Mouse (Mus musculus) C2C12 (cell line): ENCODE results near the gene A930033H14Rik. TPM values are rescaled to one million over a fixed set of nuclear protein-coding genes. Genes with fewer than 3 reads are reported as not detected.

Experiments
- H3K27me3 ChIP-seq: one replicate; pipeline ENCODE4 v1.6.1; 2011; ENCODE audit not compliant: control insufficient read depth, insufficient read depth, insufficient read length
- H3K36me3 ChIP-seq: one replicate; pipeline ENCODE4 v1.6.1; 2011; ENCODE audit not compliant: control insufficient read depth, insufficient read depth
- H3K4me3 ChIP-seq: one replicate; pipeline ENCODE4 v1.5.1; 2011; ENCODE audit warnings: mild to moderate bottlenecking, control low read depth; ENCODE audit not compliant: poor library complexity, insufficient read depth, severe bottlenecking
- H3K79me2 ChIP-seq: one replicate; pipeline ENCODE4 v1.6.1; 2011; ENCODE audit not compliant: control insufficient read depth, insufficient read depth
- H3K79me3 ChIP-seq: one replicate; pipeline ENCODE4 v1.6.1; 2011; ENCODE audit warnings: low read depth, control low read depth
- H3ac ChIP-seq: one replicate; pipeline ENCODE3; 2011; ENCODE audit warnings: low read depth; ENCODE audit not compliant: control insufficient read depth, insufficient read length
- CEBPB ChIP-seq: IDR thresholded peaks from one replicate; pipeline ENCODE4 v1.6.1; 2011; ENCODE audit warnings: low read depth, mild to moderate bottlenecking, control low read depth, moderate library complexity
- CTCF ChIP-seq: IDR thresholded peaks from one replicate; pipeline ENCODE4 v1.5.1; 2011; ENCODE audit not compliant: control insufficient read depth, insufficient read depth, insufficient read length
- FOSL1 ChIP-seq: IDR thresholded peaks from one replicate; pipeline ENCODE4 v1.8.0; 2011; ENCODE audit warnings: mild to moderate bottlenecking, low read length; ENCODE audit not compliant: poor library complexity, insufficient read depth, severe bottlenecking
- MAX ChIP-seq: IDR thresholded peaks from one replicate; pipeline ENCODE4 v1.6.1; 2011; ENCODE audit warnings: mild to moderate bottlenecking, control low read depth
- MYOD1 ChIP-seq: IDR thresholded peaks from one replicate; pipeline ENCODE4 v1.6.1; 2011; ENCODE audit warnings: low read depth; ENCODE audit not compliant: control insufficient read depth, insufficient read length
- MYOG ChIP-seq: IDR thresholded peaks from one replicate; pipeline ENCODE4 v1.6.1; 2011; ENCODE audit not compliant: control insufficient read depth, insufficient read length; ENCODE audit errors: extremely low read depth
- USF1 ChIP-seq: IDR thresholded peaks from one replicate; pipeline ENCODE4 v1.6.1; 2011; ENCODE audit warnings: low read depth, mild to moderate bottlenecking, control low read depth, moderate library complexity
- polyA plus RNA-seq: library from polyadenylated mRNA; unstranded; fragments of >200 nt; fragmentation: generic; extraction: Trizol; gene quantifications from one replicate; pipeline ENCODE4 v1.2.1, GENCODE M21; 2012; ENCODE audit warnings: missing spikeins

The A930033H14Rik gene
- polyA plus RNA-seq, 1 experiment, result 0.48 TPM

DNA sequence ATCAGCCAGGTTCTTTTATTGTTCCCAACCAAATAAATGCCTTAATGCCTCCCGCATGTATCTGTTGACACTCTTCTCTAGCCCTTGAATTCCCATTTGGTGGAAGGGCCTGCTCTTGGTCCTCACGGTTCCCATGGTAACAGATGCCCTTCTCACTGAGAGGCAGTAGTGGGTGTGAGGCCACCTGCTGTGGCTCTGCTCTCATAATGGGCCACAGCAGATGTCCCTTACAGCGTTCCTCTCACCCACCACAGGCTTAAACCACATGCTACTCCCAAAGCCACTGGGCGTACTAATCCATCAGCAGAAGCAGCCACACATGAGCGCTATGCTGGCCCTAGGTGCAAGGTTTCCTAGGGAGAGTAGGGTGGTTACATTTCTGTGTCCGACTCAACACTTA lies 25.4 kb upstream of the A930033H14Rik start:
- Histone ChIP-seq H3ac (no peak overlapping the region), H3K4me3 (no peak overlapping the region), H3K79me3 (no peaks in the 10 kb centered on the region), H3K36me3 (no peaks in the 10 kb centered on the region), H3K79me2 (peaks cover 8% of the 10 kb centered on the region), H3K27me3 (no peaks in the 10 kb centered on the region)
- no peak for TF ChIP-seq CTCF
- no peak for TF ChIP-seq MYOD1
- no peak for TF ChIP-seq MAX
- TF ChIP-seq CEBPB, result no peak
- no peak for TF ChIP-seq MYOG
- TF ChIP-seq USF1, result no peak
- TF ChIP-seq FOSL1, result no peak

DNA sequence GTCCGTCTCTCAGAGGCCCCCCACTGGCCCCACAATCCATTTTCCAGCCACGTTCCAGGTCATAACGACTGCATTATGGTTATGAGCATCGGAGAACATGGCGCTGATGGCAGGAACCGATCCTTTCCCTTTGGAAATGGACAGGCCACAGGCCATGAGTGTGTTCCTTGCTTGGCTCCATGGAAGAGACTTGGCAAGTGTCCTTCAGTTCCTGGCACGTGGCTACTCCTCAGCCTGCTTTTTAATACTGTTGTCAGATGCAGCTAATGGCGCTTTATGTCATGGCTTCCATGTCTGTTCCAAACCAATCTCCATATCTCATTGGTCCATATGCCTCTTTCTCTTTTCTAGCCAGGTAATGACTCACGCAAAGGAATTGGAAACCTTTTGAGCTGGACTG lies 24.9 kb upstream of the A930033H14Rik start:
- no peaks in the 10 kb centered on the region for H3K27me3 ChIP-seq
- no peak overlapping the region for H3K4me3 ChIP-seq
- no peaks in the 10 kb centered on the region for H3K79me3 ChIP-seq
- no peak overlapping the region for H3ac ChIP-seq
- TF ChIP-seq MYOD1, result no peak
- TF ChIP-seq MYOG, result no peak
- no peak for TF ChIP-seq CTCF
- no peak for TF ChIP-seq CEBPB
- TF ChIP-seq MAX, result no peak
- no peak for TF ChIP-seq FOSL1
- no peak for TF ChIP-seq USF1
- H3K79me2 ChIP-seq, result peaks cover 8% of the 10 kb centered on the region
- H3K36me3 ChIP-seq, result no peaks in the 10 kb centered on the region

- Histone ChIP-seq H3K36me3 (no peaks in the 10 kb centered on the region), H3K4me3 (no peak overlapping the region), H3K27me3 (no peaks in the 10 kb centered on the region), H3ac (no peak overlapping the region), H3K79me2 (peaks cover 8% of the 10 kb centered on the region), H3K79me3 (no peaks in the 10 kb centered on the region)
- TF ChIP-seq MAX (no peak), FOSL1 (no peak), MYOD1 (no peak), MYOG (no peak), USF1 (no peak), CTCF (no peak), CEBPB (no peak)
These were observed 24.3 kb upstream of the A930033H14Rik start for GRCm38 (mm10) chr10:69237185-69237584.

GRCm38 (mm10) chr10:69225951-69226350 lies 13.1 kb upstream of the A930033H14Rik start:
- H3K79me3 ChIP-seq, result no peaks in the 10 kb centered on the region
- H3K27me3 ChIP-seq, result no peaks in the 10 kb centered on the region
- no peaks in the 10 kb centered on the region for H3K79me2 ChIP-seq
- H3ac ChIP-seq, result no peak overlapping the region
- H3K4me3 ChIP-seq, result no peak overlapping the region
- TF ChIP-seq MAX (no peak), MYOG (no peak), CTCF (no peak), FOSL1 (no peak), CEBPB (no peak), USF1 (no peak), MYOD1 (no peak)
- no peaks in the 10 kb centered on the region for H3K36me3 ChIP-seq

DNA sequence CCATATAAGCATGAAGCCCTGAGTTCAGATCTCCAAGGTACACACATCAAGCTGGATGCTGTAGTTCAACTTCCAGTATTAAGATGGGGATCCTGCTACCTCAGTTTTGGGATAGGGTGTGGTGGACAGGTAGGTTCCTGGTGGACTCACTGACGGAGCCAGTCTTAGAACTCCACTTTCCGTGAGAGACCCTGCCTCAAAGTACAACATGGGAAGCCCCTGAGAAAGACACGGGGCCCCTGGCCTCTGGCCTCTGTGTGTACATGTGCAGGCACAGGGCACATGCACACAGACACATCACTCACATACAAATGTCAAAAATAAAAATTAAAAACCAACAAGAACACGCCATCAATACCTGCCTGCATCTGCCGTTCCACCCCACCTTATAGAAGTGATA lies 12.6 kb upstream of the A930033H14Rik start:
- H3K27me3 ChIP-seq, result no peaks in the 10 kb centered on the region
- no peaks in the 10 kb centered on the region for H3K79me2 ChIP-seq
- no peak overlapping the region for H3ac ChIP-seq
- no peak for TF ChIP-seq USF1
- H3K36me3 ChIP-seq, result no peaks in the 10 kb centered on the region
- H3K79me3 ChIP-seq, result no peaks in the 10 kb centered on the region
- H3K4me3 ChIP-seq, result no peak overlapping the region

DNA sequence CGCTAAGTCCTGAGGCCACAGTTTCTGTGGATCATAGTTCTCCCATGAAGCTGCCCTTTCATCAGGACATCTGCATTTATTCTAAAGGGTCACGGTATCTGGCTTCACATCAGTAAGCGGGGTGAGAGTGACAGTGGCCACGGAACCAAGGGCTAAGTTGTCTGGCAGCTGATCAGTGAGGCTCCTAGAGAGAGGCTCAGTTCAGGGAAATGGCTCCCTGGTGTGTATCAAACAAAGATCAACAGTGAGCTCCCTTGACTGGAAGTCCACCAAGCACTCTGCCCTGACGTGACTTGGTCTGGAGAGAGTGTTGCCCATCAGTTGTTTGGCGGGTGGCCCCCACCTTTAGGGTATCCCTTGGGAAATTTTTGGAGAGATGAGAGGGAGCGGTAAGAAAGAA lies 11.4 kb upstream of the A930033H14Rik start:
- no peaks in the 10 kb centered on the region for H3K79me3 ChIP-seq
- no peak for TF ChIP-seq MAX
- no peak for TF ChIP-seq CTCF
- no peak for TF ChIP-seq MYOD1
- TF ChIP-seq USF1, result no peak
- TF ChIP-seq FOSL1, result no peak
- TF ChIP-seq MYOG, result no peak
- no peak for TF ChIP-seq CEBPB
- H3K27me3 ChIP-seq, result no peaks in the 10 kb centered on the region
- no peaks in the 10 kb centered on the region for H3K36me3 ChIP-seq
- H3K4me3 ChIP-seq, result no peak overlapping the region
- H3K79me2 ChIP-seq, result no peaks in the 10 kb centered on the region
- H3ac ChIP-seq, result no peak overlapping the region
